8 mouse cellular contexts compared by ENCODE assay signal in genomic region chr3:76008564-76009183, GRCm38 (mm10). TPM values are rescaled to one million over a fixed set of nuclear protein-coding genes. Genes with fewer than 3 reads are reported as not detected.
DNase-seq lines count a peak whose midpoint lies in the region; ATAC-seq lines count a peak whose summit lies in the region.

No protein-coding gene starts in this region.

- no peak overlapping the region for H3K4me3 ChIP-seq in forebrain, embryonic 11.5 days (ENCODE audit: low read depth, low read length)

- H3K27me3 ChIP-seq in forebrain, embryonic 11.5 days (ENCODE audit: control insufficient read depth, insufficient read depth, low read length) = no peaks in the 10 kb centered on the region

- H3K36me3 ChIP-seq in forebrain, embryonic 11.5 days (ENCODE audit: control insufficient read depth, insufficient read depth, low read length) = no peaks in the 10 kb centered on the region

- WGBS in forebrain, embryonic 11.5 days = 35% methylated on average over 3 of the region's 3 CpGs

- H3K9ac ChIP-seq in forebrain, embryonic 11.5 days (ENCODE audit: low read length) = no peak overlapping the region

- DNase-seq in gastrocnemius, adult 18-20 months (ENCODE audit: low spot score) = peak; percentile 2
- no peak for DNase-seq in gastrocnemius, postnatal 10 days
- peak; percentile 75 for DNase-seq in 3T3-L1 (ENCODE audit: low read depth, low spot score)
- DNase-seq in adrenal gland, postnatal 14 days = peak; percentile 6
- no peak for DNase-seq in forebrain, embryonic 11.5 days (ENCODE audit: low spot score)
- peak; percentile 7 to 12 for DNase-seq in kidney, postnatal 36 days
- DNase-seq in testis, postnatal 14 days (ENCODE audit: low spot score) = no peak

- H3K27ac ChIP-seq in forebrain, embryonic 11.5 days (ENCODE audit: low read depth, low read length) = no peak overlapping the region

- ATAC-seq in forebrain, embryonic 11.5 days (replicated peaks; ENCODE audit: low FRiP score) = peak; percentile 84
- peak; percentile 81 for ATAC-seq in megakaryocyte-erythroid progenitor cell, adult 5-6 weeks (replicated peaks; ENCODE audit: low FRiP score, low TSS enrichment, poor library complexity, severe bottlenecking)

- no peaks in the 10 kb centered on the region for H3K4me1 ChIP-seq in forebrain, embryonic 11.5 days (replicated peaks; ENCODE audit: control insufficient read depth, insufficient read depth, low read length)

- H3K9me3 ChIP-seq in forebrain, embryonic 11.5 days (ENCODE audit: control insufficient read depth, low read length) = no peaks in the 10 kb centered on the region

- H3K4me2 ChIP-seq in forebrain, embryonic 11.5 days (ENCODE audit: low read depth, low read length, severe bottlenecking) = no peak overlapping the region

RNA-seq across cellular contexts. Expression of gene Golim4, which starts 51.9 kb away (rescaled TPM):
- total RNA-seq in gastrocnemius, adult 18-20 months (2021) = 1 to 10 TPM; 5.3 to 7.5 TPM
- 10 to 100 TPM; 36.3 to 49.2 TPM for total RNA-seq in gastrocnemius, postnatal 10 days (2021)
- 71.0 and 75.4 TPM in 2 replicates for total RNA-seq in adrenal gland, postnatal 14 days (2021)
- 46.9 and 47.6 TPM in 2 replicates for polyA plus RNA-seq in forebrain, embryonic 11.5 days (2014; fragmentation: Nextera tagmentation; extraction: Ambion mirVana)
- 35.9 and 65.4 TPM in 2 replicates for total RNA-seq in megakaryocyte-erythroid progenitor cell, adult 5-6 weeks (2014; fragmentation: Nextera tagmentation)
- 39.5 and 47.3 TPM in 2 replicates for total RNA-seq in megakaryocyte-erythroid progenitor cell, adult 5-6 weeks (2017)

Comparison
In these comparisons a context has a peak if more than half of its experiments do, and no peak if none do; other contexts are left out.
1. DNase-seq: peak in gastrocnemius, adult 18-20 months (single experiment), 3T3-L1 (single experiment), adrenal gland, postnatal 14 days (single experiment) and kidney, postnatal 36 days (2 of 2); none in gastrocnemius, postnatal 10 days (single experiment), forebrain, embryonic 11.5 days (single experiment) and testis, postnatal 14 days (single experiment).